Mouse (Mus musculus): ENCODE measurements around the gene Ugcg.

DNA sequence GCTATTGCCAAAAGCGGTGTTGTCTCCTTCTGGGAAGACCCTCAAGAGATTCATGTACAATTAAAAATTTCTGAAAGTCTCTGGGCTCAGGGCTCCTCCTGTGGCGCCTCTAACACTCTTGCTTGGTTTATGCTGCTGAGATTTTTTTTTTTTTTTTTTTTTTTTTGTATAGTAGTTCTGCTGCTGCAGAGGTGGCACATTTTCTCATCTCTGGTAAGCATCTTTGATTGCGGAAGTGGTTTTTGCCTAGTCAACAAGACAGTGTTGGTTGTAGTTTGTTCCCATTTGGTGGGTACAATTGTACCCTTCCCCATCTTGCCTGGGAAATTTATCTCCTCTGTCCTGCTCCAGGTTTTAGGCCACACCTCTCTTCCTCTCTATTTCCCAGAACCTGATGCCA lies 47.3 kb downstream of the Ugcg start:
- TF ChIP-seq CTCF (IDR thresholded peaks at IDR 0.05; ENCODE audit: borderline replicate concordance, insufficient read depth, low read depth, low read length) (no peak), POLR2A (IDR thresholded peaks at IDR 0.05; ENCODE audit: borderline replicate concordance, insufficient read depth, low read length) (no peak)
